Mouse (Mus musculus): ENCODE results near the gene Tctex1d2. TPM values are rescaled to one million over a fixed set of nuclear protein-coding genes. Genes with fewer than 3 reads are reported as not detected.
"Not testable (repeated sequence)": the region's sequence is repeated elsewhere in the genome, so short reads cannot be mapped to it uniquely, and the experiment has no call there.

Gene Tctex1d2
- polyA plus RNA-seq, 1 experiment from 2014 or later, result 5.0 TPM

GRCm38 (mm10) chr16:32431926-32432325 lies 12.4 kb downstream of the Tctex1d2 start:
- H3K4me1 ChIP-seq (replicated peaks), result peaks cover 53% of the 10 kb centered on the region
- ATAC-seq (ENCODE audit: insufficient read depth), result no peak
- H3K9ac ChIP-seq, result peak overlapping the region; percentile 99
- H3K36me3 ChIP-seq (replicated peaks), result peaks cover 13% of the 10 kb centered on the region; the same call in 1 of the 2 replicates
- H3K27me3 ChIP-seq, result no peaks in the 10 kb centered on the region
- no peaks in the 10 kb centered on the region for H3K9me3 ChIP-seq (replicated peaks)
- peak overlapping the region; percentile 95 for H3K27ac ChIP-seq (replicated peaks)
- H3K4me3 ChIP-seq (replicated peaks), result peak overlapping the region; percentile 94
- WGBS (ENCODE audit: insufficient replicate concordance), result 81% methylated on average over 1 of the region's 1 CpGs
- H3K4me2 ChIP-seq, result peak overlapping the region; percentile 78

- H3K27ac ChIP-seq (replicated peaks), result peak overlapping the region; percentile 95
- no peaks in the 10 kb centered on the region for H3K27me3 ChIP-seq
- peaks cover 18% of the 10 kb centered on the region for H3K36me3 ChIP-seq (replicated peaks)
- peaks cover 60% of the 10 kb centered on the region for H3K4me1 ChIP-seq (replicated peaks)
- peak overlapping the region; percentile 94; the same call in 1 of the 2 replicates for H3K4me3 ChIP-seq (replicated peaks)
- peak overlapping the region; percentile 78 for H3K4me2 ChIP-seq
- H3K9me3 ChIP-seq (replicated peaks), result no peaks in the 10 kb centered on the region
- 66% methylated on average over 2 of the region's 2 CpGs for WGBS (ENCODE audit: insufficient replicate concordance)
- ATAC-seq (ENCODE audit: insufficient read depth), result no peak
- H3K9ac ChIP-seq, result no peak overlapping the region
These were observed 13.6 kb downstream of the Tctex1d2 start for GRCm38 (mm10) chr16:32433138-32433537.

- Histone ChIP-seq H3K27me3 (no peaks in the 10 kb centered on the region), H3K9ac (0 out of 2 replicates have a peak overlapping the region, but pooled peaks have one; percentile 39), H3K4me2 (peak overlapping the region; percentile 78), H3K36me3 (replicated peaks) (peaks cover 20% of the 10 kb centered on the region), H3K27ac (replicated peaks) (peak overlapping the region; percentile 45), H3K9me3 (replicated peaks) (no peaks in the 10 kb centered on the region), H3K4me1 (replicated peaks) (peaks cover 62% of the 10 kb centered on the region), H3K4me3 (replicated peaks) (no peak overlapping the region)
- no peak for ATAC-seq (ENCODE audit: insufficient read depth)
- WGBS (ENCODE audit: insufficient replicate concordance), result 9% methylated on average over 6 of the region's 6 CpGs
These were observed 14.6 kb downstream of the Tctex1d2 start for GRCm38 (mm10) chr16:32434066-32434465.

- Histone ChIP-seq H3K9ac (no peak overlapping the region), H3K27ac (replicated peaks) (peak overlapping the region; percentile 45; the same call in 1 of the 2 replicates), H3K4me2 (no peak overlapping the region), H3K4me3 (replicated peaks) (no peak overlapping the region), H3K36me3 (replicated peaks) (peaks cover 26% of the 10 kb centered on the region), H3K9me3 (replicated peaks) (no peaks in the 10 kb centered on the region), H3K27me3 (no peaks in the 10 kb centered on the region), H3K4me1 (replicated peaks) (peaks cover 56% of the 10 kb centered on the region)
- ATAC-seq (ENCODE audit: insufficient read depth), result no peak
These were observed 15.2 kb downstream of the Tctex1d2 start for GRCm38 (mm10) chr16:32434691-32435090.

GRCm38 (mm10) chr16:32436657-32437056 lies 17.2 kb downstream of the Tctex1d2 start:
- H3K4me3 ChIP-seq (replicated peaks), result no peak overlapping the region
- no peak overlapping the region for H3K9ac ChIP-seq
- WGBS (ENCODE audit: insufficient replicate concordance), result 43% methylated on average over 1 of the region's 1 CpGs
- H3K27me3 ChIP-seq, result no peaks in the 10 kb centered on the region
- H3K4me1 ChIP-seq (replicated peaks), result peaks cover 60% of the 10 kb centered on the region
- H3K27ac ChIP-seq (replicated peaks), result no peak overlapping the region
- peaks cover 46% of the 10 kb centered on the region for H3K36me3 ChIP-seq (replicated peaks)
- no peaks in the 10 kb centered on the region for H3K9me3 ChIP-seq (replicated peaks)
- no peak for ATAC-seq (ENCODE audit: insufficient read depth)
- H3K4me2 ChIP-seq, result no peak overlapping the region

GRCm38 (mm10) chr16:32437266-32437665 lies 17.8 kb downstream of the Tctex1d2 start:
- H3K36me3 ChIP-seq (replicated peaks), result peaks cover 47% of the 10 kb centered on the region
- no peaks in the 10 kb centered on the region for H3K27me3 ChIP-seq
- no peak for ATAC-seq (ENCODE audit: insufficient read depth)
- no peak overlapping the region for H3K9ac ChIP-seq
- no peak overlapping the region for H3K4me2 ChIP-seq
- H3K9me3 ChIP-seq (replicated peaks), result no peaks in the 10 kb centered on the region
- no peak overlapping the region for H3K4me3 ChIP-seq (replicated peaks)
- WGBS (ENCODE audit: insufficient replicate concordance), result 85% methylated on average over 1 of the region's 1 CpGs
- H3K27ac ChIP-seq (replicated peaks), result peak overlapping the region; percentile 10; the same call in 1 of the 2 replicates
- H3K4me1 ChIP-seq (replicated peaks), result peaks cover 57% of the 10 kb centered on the region

GRCm38 (mm10) chr16:32441432-32441831 lies 21.9 kb downstream of the Tctex1d2 start:
- ATAC-seq (ENCODE audit: insufficient read depth), result 0 out of 2 replicates have a peak, but pooled peaks have one; percentile 7
- Histone ChIP-seq H3K27ac (replicated peaks) (0 out of 2 replicates have a peak overlapping the region, but pooled peaks have one; percentile 2), H3K4me2 (no peak overlapping the region), H3K9me3 (replicated peaks) (no peaks in the 10 kb centered on the region), H3K4me1 (replicated peaks) (peaks cover 60% of the 10 kb centered on the region), H3K4me3 (replicated peaks) (no peak overlapping the region), H3K9ac (no peak overlapping the region), H3K27me3 (no peaks in the 10 kb centered on the region), H3K36me3 (replicated peaks) (peaks cover 41% of the 10 kb centered on the region)
- WGBS (ENCODE audit: insufficient replicate concordance), result 80% methylated on average over 3 of the region's 3 CpGs

- Histone ChIP-seq H3K36me3 (replicated peaks) (peaks cover 25% of the 10 kb centered on the region), H3K4me1 (replicated peaks) (peaks cover 77% of the 10 kb centered on the region), H3K27ac (replicated peaks) (peak overlapping the region; percentile 35)
- WGBS (ENCODE audit: insufficient replicate concordance), result 26% methylated on average over 3 of the region's 3 CpGs
- ATAC-seq (ENCODE audit: insufficient read depth); H3K9me3 ChIP-seq (replicated peaks); H3K4me2 ChIP-seq; H3K4me3 ChIP-seq (replicated peaks); H3K9ac ChIP-seq; H3K27me3 ChIP-seq: not testable (repeated sequence)
These were observed 25.1 kb downstream of the Tctex1d2 start for GRCm38 (mm10) chr16:32444615-32445014.

GRCm38 (mm10) chr16:32445558-32445957 lies 26.1 kb downstream of the Tctex1d2 start:
- Histone ChIP-seq H3K36me3 (replicated peaks) (peaks cover 16% of the 10 kb centered on the region), H3K9me3 (replicated peaks) (no peaks in the 10 kb centered on the region), H3K4me2 (no peak overlapping the region), H3K4me1 (replicated peaks) (peaks cover 86% of the 10 kb centered on the region), H3K27me3 (no peaks in the 10 kb centered on the region), H3K4me3 (replicated peaks) (no peak overlapping the region), H3K9ac (no peak overlapping the region), H3K27ac (replicated peaks) (peak overlapping the region; percentile 35)
- no peak for ATAC-seq (ENCODE audit: insufficient read depth)
- 82% methylated on average over 1 of the region's 1 CpGs for WGBS (ENCODE audit: insufficient replicate concordance)

GRCm38 (mm10) chr16:32446563-32447138 lies 27.1 kb downstream of the Tctex1d2 start:
- H3K27me3 ChIP-seq, result no peaks in the 10 kb centered on the region
- H3K4me1 ChIP-seq (replicated peaks), result peaks cover 90% of the 10 kb centered on the region
- no peaks in the 10 kb centered on the region for H3K9me3 ChIP-seq (replicated peaks)
- no peak overlapping the region for H3K4me2 ChIP-seq
- H3K4me3 ChIP-seq (replicated peaks), result no peak overlapping the region
- peaks cover 9% of the 10 kb centered on the region for H3K36me3 ChIP-seq (replicated peaks)
- H3K9ac ChIP-seq, result no peak overlapping the region
- 57% methylated on average over 2 of the region's 2 CpGs for WGBS (ENCODE audit: insufficient replicate concordance)
- 0 out of 2 replicates have a peak overlapping the region, but pooled peaks have one; percentile 29 for H3K27ac ChIP-seq (replicated peaks)
- ATAC-seq (ENCODE audit: insufficient read depth), result no peak

GRCm38 (mm10) chr16:32449665-32450064 lies 30.2 kb downstream of the Tctex1d2 start:
- Histone ChIP-seq H3K9ac (peak overlapping the region; percentile 51; the same call in 1 of the 2 replicates), H3K4me3 (replicated peaks) (peak overlapping the region; percentile 37), H3K27me3 (no peaks in the 10 kb centered on the region), H3K27ac (replicated peaks) (peak overlapping the region; percentile 92), H3K9me3 (replicated peaks) (no peaks in the 10 kb centered on the region), H3K4me2 (peak overlapping the region; percentile 74), H3K36me3 (replicated peaks) (peaks cover 32% of the 10 kb centered on the region), H3K4me1 (replicated peaks) (peaks cover 80% of the 10 kb centered on the region)
- 31% methylated on average over 3 of the region's 3 CpGs for WGBS (ENCODE audit: insufficient replicate concordance)
- ATAC-seq (ENCODE audit: insufficient read depth), result peak; percentile 94

Measured in liver, embryonic 15.5 days (tissue).